In genomic region chr2:93873449-93874226, GRCm38 (mm10) we compare ENCODE assay signal across 10 mouse cellular contexts. TPM values are rescaled to one million over a fixed set of nuclear protein-coding genes. Genes with fewer than 3 reads are reported as not detected.
A peak's percentile ranks its signal among the peaks of the same experiment; 100 is the strongest.
DNase-seq lines count a peak whose midpoint lies in the region; ATAC-seq and TF ChIP-seq lines count a peak whose summit lies in the region.
"Had no signal": no experiment of that assay in that cellular context is flagged by ENCODE, and none has a peak within 500 bp of the region (broad histone marks: within the 10 kb centered on the region; RNA-seq: fewer than 3 reads in every experiment).

No protein-coding gene starts in this region.

- no peak for TF ChIP-seq CTCF in stomach, postnatal 0 days (IDR thresholded peaks at IDR 0.05; ENCODE audit: low read depth)

- ATAC-seq in megakaryocyte, adult 5-6 weeks (ENCODE audit: poor library complexity, severe bottlenecking), result no peak
- peak; percentile 48; the same call in 1 of the 2 replicates for ATAC-seq in liver, embryonic 11.5 days (replicated peaks; ENCODE audit: low FRiP score)
- no peak for ATAC-seq in stomach, postnatal 0 days (ENCODE audit: low FRiP score, low TSS enrichment)

- peak overlapping the region; percentile 22; the same call in 1 of the 2 replicates for H3K27ac ChIP-seq in forebrain, embryonic 10.5 days
- H3K27ac ChIP-seq in liver, embryonic 11.5 days (ENCODE audit: low read depth, low read length), result no peak overlapping the region
- H3K27ac ChIP-seq in stomach, postnatal 0 days (replicated peaks), result peak overlapping the region; percentile 49
- H3K27ac ChIP-seq: liver, embryonic 15.5 days had no signal

- H3K9me3 ChIP-seq in megakaryocyte, embryonic 14.5 days, result no peaks in the 10 kb centered on the region
- H3K9me3 ChIP-seq in forebrain, embryonic 10.5 days, result no peaks in the 10 kb centered on the region
- no peaks in the 10 kb centered on the region for H3K9me3 ChIP-seq in liver, embryonic 11.5 days (ENCODE audit: control insufficient read depth, low read length)
- H3K9me3 ChIP-seq in stomach, postnatal 0 days (ENCODE audit: control insufficient read depth, low read length), result no peaks in the 10 kb centered on the region
- H3K9me3 ChIP-seq: liver, embryonic 15.5 days had no signal

- WGBS in forebrain, embryonic 10.5 days, result 20% methylated on average over 12 of the region's 12 CpGs
- WGBS in liver, embryonic 11.5 days, result 15% methylated on average over 12 of the region's 12 CpGs
- 19% methylated on average over 11 of the region's 12 CpGs for WGBS in stomach, postnatal 0 days

- H3K27me3 ChIP-seq in megakaryocyte, embryonic 14.5 days (replicated peaks), result peaks cover 56% of the 10 kb centered on the region
- H3K27me3 ChIP-seq in forebrain, embryonic 10.5 days (ENCODE audit: poor library complexity, severe bottlenecking), result no peaks in the 10 kb centered on the region
- no peaks in the 10 kb centered on the region for H3K27me3 ChIP-seq in liver, embryonic 11.5 days (replicated peaks; ENCODE audit: control insufficient read depth, insufficient read depth, low read length)
- no peaks in the 10 kb centered on the region for H3K27me3 ChIP-seq in stomach, postnatal 0 days (ENCODE audit: control insufficient read depth, insufficient read depth, low read length)
- H3K27me3 ChIP-seq: liver, embryonic 15.5 days had no signal

- peak overlapping the region; percentile 7; the same call in 1 of the 2 replicates for H3K4me2 ChIP-seq in liver, embryonic 11.5 days
- H3K4me2 ChIP-seq in stomach, postnatal 0 days (replicated peaks; ENCODE audit: low read depth), result no peak overlapping the region
- H3K4me2 ChIP-seq: liver, embryonic 15.5 days had no signal

- peaks cover 49% of the 10 kb centered on the region for H3K4me1 ChIP-seq in megakaryocyte, embryonic 14.5 days
- peaks cover 25% of the 10 kb centered on the region for H3K4me1 ChIP-seq in forebrain, embryonic 10.5 days
- H3K4me1 ChIP-seq in liver, embryonic 11.5 days (replicated peaks; ENCODE audit: control insufficient read depth, insufficient read depth, low read length), result peaks cover 8% of the 10 kb centered on the region
- no peaks in the 10 kb centered on the region; the same call in none of the 2 replicates for H3K4me1 ChIP-seq in stomach, postnatal 0 days (replicated peaks; ENCODE audit: control insufficient read depth, insufficient read depth)
- H3K4me1 ChIP-seq: liver, embryonic 15.5 days had no signal

- H3K9ac ChIP-seq in liver, embryonic 11.5 days (ENCODE audit: low read depth, low read length), result no peak overlapping the region
- no peak overlapping the region for H3K9ac ChIP-seq in stomach, postnatal 0 days (ENCODE audit: low read length)
- H3K9ac ChIP-seq: liver, embryonic 15.5 days had no signal

- no peaks in the 10 kb centered on the region for H3K36me3 ChIP-seq in megakaryocyte, embryonic 14.5 days (replicated peaks; ENCODE audit: low read length)
- no peaks in the 10 kb centered on the region for H3K36me3 ChIP-seq in forebrain, embryonic 10.5 days (replicated peaks)
- no peaks in the 10 kb centered on the region for H3K36me3 ChIP-seq in liver, embryonic 11.5 days (ENCODE audit: control insufficient read depth, insufficient read depth, low read length)
- H3K36me3 ChIP-seq in stomach, postnatal 0 days (ENCODE audit: control insufficient read depth, insufficient read depth, low read length), result no peaks in the 10 kb centered on the region
- H3K36me3 ChIP-seq: liver, embryonic 15.5 days had no signal

- H3K4me3 ChIP-seq in megakaryocyte, embryonic 14.5 days (replicated peaks), result peak overlapping the region; percentile 69
- H3K4me3 ChIP-seq in forebrain, embryonic 10.5 days, result no peak overlapping the region
- no peak overlapping the region for H3K4me3 ChIP-seq in liver, embryonic 11.5 days (ENCODE audit: low read depth, low read length)
- no peak overlapping the region for H3K4me3 ChIP-seq in stomach, postnatal 0 days (ENCODE audit: low read depth, low read length)
- H3K4me3 ChIP-seq: liver, embryonic 15.5 days had no signal

- no peak for DNase-seq in forebrain, embryonic 10.5 days (ENCODE audit: extremely low spot score, low spot score)
- DNase-seq in liver, embryonic 11.5 days (ENCODE audit: low spot score), result no peak
- DNase-seq in stomach, postnatal 0 days (ENCODE audit: low spot score), result no peak
- DNase-seq in right cerebral cortex, postnatal 25 days, result no peak
- DNase-seq in thymus, postnatal 4 days, result no peak
- no peak for DNase-seq in thymus, postnatal 36 days

- TF ChIP-seq EP300 in stomach, postnatal 0 days (optimal IDR thresholded peaks at IDR 0.05), result no peak

RNA-seq across cellular contexts. Expression of gene Accsl, which starts 4.7 kb away (rescaled TPM):
- polyA plus RNA-seq in megakaryocyte, embryonic 14.5 days (2012; ENCODE audit: insufficient read depth, low replicate concordance), result not detected in 2 replicates
- not detected in 2 replicates for total RNA-seq in megakaryocyte, adult 5-6 weeks (2015)
- total RNA-seq in megakaryocyte, adult 5-6 weeks (2017), result not detected in 2 replicates
- polyA plus RNA-seq in forebrain, embryonic 10.5 days (2016; fragmentation: Nextera tagmentation; extraction: Ambion mirVana), result 0.60 TPM in 1 of 2 replicates, not detected in the other
- polyA plus RNA-seq in liver, embryonic 11.5 days (2014; fragmentation: Nextera tagmentation; extraction: Ambion mirVana), result not detected in 2 replicates
- not detected in 2 replicates for polyA plus RNA-seq in stomach, postnatal 0 days (2015; fragmentation: Nextera tagmentation; extraction: Ambion mirVana)
- polyA plus RNA-seq: heart, embryonic 14.5 days; liver, embryonic 15.5 days had no signal

RNA-seq across cellular contexts. Expression of gene Accs, which starts 23.9 kb away (rescaled TPM):
- 0.68 and 3.7 TPM in 2 replicates for polyA plus RNA-seq in megakaryocyte, embryonic 14.5 days (2012; ENCODE audit: insufficient read depth, low replicate concordance)
- total RNA-seq in megakaryocyte, adult 5-6 weeks (2015), result 8.3 and 9.6 TPM in 2 replicates
- total RNA-seq in megakaryocyte, adult 5-6 weeks (2017), result 11.7 and 12.7 TPM in 2 replicates
- polyA plus RNA-seq in forebrain, embryonic 10.5 days (2016; fragmentation: Nextera tagmentation; extraction: Ambion mirVana), result 8.8 and 9.2 TPM in 2 replicates
- 3.3 and 4.8 TPM in 2 replicates for polyA plus RNA-seq in liver, embryonic 11.5 days (2014; fragmentation: Nextera tagmentation; extraction: Ambion mirVana)
- polyA plus RNA-seq in stomach, postnatal 0 days (2015; fragmentation: Nextera tagmentation; extraction: Ambion mirVana), result 4.7 and 5.0 TPM in 2 replicates

RNA-seq across cellular contexts. Expression of gene Ext2, which starts 51.3 kb away (rescaled TPM):
- polyA plus RNA-seq in megakaryocyte, embryonic 14.5 days (2012; ENCODE audit: insufficient read depth, low replicate concordance), result 8.0 and 11.8 TPM in 2 replicates
- 23.1 and 29.7 TPM in 2 replicates for total RNA-seq in megakaryocyte, adult 5-6 weeks (2015)
- 16.3 and 20.2 TPM in 2 replicates for total RNA-seq in megakaryocyte, adult 5-6 weeks (2017)
- 64.6 and 69.8 TPM in 2 replicates for polyA plus RNA-seq in forebrain, embryonic 10.5 days (2016; fragmentation: Nextera tagmentation; extraction: Ambion mirVana)
- polyA plus RNA-seq in liver, embryonic 11.5 days (2014; fragmentation: Nextera tagmentation; extraction: Ambion mirVana), result 68.0 and 72.0 TPM in 2 replicates
- 51.0 and 51.2 TPM in 2 replicates for polyA plus RNA-seq in stomach, postnatal 0 days (2015; fragmentation: Nextera tagmentation; extraction: Ambion mirVana)
